Mouse (Mus musculus) c-Kit-positive CD71-positive TER-119-negative erythroid progenitor cells, embryonic 14.5 days (primary cell): ENCODE results near the gene Tmed2.
A peak's percentile ranks its signal among the peaks of the same experiment; 100 is the strongest.
"Not testable (repeated sequence)": the region's sequence is repeated elsewhere in the genome, so short reads cannot be mapped to it uniquely, and the experiment has no call there.

ENCODE experiments used
- DNase-seq: peaks from one replicate; pipeline ENCODE4 v3.0.0-alpha.2; 2013; ENCODE audit warnings: low read depth

Gene Tmed2

GRCm38 (mm10) chr5:124528351-124528750 is 12.1 kb upstream of the Tmed2 start:
- DNase-seq = no peak

GRCm38 (mm10) chr5:124528791-124529190 is 11.7 kb upstream of the Tmed2 start:
- DNase-seq = no peak

GRCm38 (mm10) chr5:124529191-124529651 is 11.3 kb upstream of the Tmed2 start:
- DNase-seq = no peak

- no peak for DNase-seq
Observed at GRCm38 (mm10) chr5:124529697-124530096, 10.8 kb upstream of the Tmed2 start.

GRCm38 (mm10) chr5:124530655-124531582 is 9.6 kb upstream of the Tmed2 start, which contains the start of gene Rilpl1:
Gene Rilpl1, minus strand, starts transcription at chr5:124531391.
- no peak for DNase-seq

DNA sequence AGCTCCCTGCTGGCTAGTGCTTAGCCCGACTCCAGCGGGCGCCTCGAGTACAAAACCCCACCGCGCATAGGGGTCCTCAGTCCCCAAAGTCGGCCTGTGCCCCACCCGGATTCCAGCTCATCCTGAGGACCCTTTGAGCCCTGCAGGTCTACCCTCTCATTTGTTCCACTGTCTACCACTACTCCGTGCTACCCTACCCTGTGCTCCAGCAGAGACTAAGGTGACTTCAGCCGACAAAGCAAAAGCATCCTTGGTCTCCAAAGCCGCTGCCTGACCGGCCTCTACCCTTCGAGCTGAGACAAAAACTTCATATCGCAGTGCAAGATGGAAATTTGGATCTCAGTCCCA is 8.9 kb upstream of the Tmed2 start:
- DNase-seq = no peak

GRCm38 (mm10) chr5:124532451-124532850 is 8.0 kb upstream of the Tmed2 start:
- DNase-seq = no peak

DNA sequence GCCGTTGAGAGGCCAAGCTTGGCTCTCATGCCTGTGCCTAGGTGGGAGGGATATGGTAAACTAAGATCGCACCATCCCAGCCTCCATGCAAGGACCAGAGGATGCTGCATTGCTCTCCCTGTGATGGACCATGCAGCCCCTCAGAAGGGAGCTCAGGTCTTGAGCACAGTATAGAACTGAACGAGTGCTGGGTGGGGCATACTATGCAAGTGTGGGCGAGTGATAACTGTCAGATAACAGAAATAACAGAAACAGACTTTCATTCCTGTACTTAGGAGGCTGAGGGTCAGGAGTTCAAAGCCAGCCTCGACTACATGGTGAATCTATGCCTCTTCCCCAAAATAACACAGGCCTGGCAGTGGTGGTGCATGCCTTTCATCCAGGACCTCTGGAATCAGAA is 5.5 kb upstream of the Tmed2 start:
- no peak for DNase-seq

DNA sequence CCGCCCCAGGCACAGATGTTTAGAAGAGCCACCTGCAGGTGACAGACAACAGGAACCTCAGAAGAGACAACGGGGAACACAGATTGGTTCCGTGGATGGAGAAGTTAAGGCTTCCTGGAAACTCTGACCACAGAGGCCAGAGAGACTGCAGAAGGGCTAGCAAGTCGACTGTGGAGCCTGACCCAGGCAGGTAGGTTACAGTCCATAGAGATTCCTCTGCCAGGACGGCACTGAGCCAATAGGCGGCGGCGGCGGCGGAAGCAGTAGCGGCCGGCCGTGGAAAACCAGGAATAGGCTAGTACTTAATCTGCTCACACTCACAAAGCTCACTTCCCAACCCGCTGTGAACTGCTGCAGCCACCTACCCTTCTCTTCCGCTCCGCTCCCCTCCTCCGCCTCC is 3.7 kb upstream of the Tmed2 start:
- DNase-seq = no peak

DNA sequence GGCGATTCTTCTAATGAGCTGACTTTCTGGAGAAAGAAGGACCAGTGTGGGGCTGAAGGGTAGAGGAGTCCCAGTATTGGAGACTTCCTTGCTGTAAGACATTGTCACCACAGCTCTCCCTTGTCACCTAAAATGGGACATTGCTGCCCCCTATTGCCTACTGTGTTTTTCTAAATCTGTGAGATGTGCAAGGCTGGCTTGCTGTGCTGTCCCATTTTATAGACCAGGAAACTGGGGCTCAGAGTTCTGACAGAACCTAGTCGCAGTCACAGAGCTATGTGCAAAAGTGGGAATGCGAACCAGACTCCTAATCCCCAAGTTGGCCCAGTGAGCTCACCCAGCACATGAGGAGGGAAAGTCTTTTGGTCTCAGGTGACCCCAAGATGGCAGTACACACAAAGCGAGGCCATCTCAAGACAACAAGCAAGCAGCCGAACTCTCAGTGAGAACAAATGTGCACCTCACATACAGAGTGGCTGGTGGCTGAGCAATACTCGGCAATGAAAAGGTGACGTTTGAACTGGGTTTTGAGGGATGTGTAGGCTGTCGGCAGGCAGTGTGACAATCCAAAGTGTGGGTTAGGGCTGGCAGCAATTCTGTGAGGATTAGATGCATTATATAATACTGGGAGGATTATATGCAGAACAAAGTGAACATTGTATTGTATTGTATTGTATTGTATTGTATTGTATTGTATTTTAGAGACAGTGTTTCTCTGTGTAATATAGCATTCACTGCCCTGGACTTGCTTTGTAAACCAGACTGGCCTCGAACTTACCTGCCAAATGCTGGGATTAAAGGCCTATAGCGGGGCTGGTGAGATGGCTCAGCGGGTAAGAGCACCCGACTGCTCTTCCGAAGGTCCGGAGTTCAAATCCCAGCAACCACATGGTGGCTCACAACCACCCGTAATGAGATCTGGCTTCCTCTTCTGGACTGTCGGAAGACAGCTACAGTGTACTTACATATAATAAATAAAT is 1.4 kb upstream of the Tmed2 start:
- DNase-seq = peak; percentile 65

DNA sequence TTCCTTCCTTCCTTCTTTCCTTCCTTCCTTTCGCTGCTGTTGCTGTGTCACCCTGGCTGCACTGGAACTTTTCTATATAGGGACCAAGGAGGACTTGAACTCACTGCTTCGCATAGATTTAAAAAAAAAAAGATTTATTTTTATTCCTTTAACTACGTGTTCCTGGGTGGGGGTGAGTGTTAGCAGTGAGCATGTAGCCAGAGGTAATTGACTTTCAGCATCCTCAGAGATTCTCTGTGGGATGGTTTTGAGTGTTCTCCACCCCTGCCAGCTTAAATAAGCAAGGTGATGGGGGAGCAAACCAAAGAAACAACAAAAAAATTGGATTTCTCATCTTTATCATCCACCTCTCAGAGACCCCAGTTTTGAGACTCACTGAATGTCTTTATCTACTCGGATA is 590 bp upstream of the Tmed2 start:
- DNase-seq = no peak

- no peak for DNase-seq
Observed at GRCm38 (mm10) chr5:124540905-124541601, 558 bp downstream of the Tmed2 start.

DNA sequence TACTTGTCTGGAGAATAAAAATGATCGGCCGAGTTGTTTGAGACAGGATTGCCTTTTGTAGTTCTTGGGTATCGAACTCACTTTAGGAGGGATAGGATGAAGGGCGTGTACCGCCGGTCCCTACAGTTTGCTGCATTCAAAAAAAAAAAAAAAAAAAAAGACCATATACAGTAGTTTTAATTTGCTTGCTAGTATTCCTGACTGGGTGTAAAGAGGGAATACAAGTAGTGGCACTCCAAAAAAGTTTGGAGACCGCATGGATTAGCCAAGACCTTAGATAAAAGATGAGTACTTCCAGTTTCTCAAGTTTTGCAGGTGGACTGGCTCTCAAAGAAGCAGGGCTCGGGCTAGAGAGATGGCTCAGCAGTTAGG is 1.1 kb downstream of the Tmed2 start:
- no peak for DNase-seq

GRCm38 (mm10) chr5:124550737-124551136 is 10.2 kb downstream of the Tmed2 start:
- not testable (repeated sequence) for DNase-seq

DNA sequence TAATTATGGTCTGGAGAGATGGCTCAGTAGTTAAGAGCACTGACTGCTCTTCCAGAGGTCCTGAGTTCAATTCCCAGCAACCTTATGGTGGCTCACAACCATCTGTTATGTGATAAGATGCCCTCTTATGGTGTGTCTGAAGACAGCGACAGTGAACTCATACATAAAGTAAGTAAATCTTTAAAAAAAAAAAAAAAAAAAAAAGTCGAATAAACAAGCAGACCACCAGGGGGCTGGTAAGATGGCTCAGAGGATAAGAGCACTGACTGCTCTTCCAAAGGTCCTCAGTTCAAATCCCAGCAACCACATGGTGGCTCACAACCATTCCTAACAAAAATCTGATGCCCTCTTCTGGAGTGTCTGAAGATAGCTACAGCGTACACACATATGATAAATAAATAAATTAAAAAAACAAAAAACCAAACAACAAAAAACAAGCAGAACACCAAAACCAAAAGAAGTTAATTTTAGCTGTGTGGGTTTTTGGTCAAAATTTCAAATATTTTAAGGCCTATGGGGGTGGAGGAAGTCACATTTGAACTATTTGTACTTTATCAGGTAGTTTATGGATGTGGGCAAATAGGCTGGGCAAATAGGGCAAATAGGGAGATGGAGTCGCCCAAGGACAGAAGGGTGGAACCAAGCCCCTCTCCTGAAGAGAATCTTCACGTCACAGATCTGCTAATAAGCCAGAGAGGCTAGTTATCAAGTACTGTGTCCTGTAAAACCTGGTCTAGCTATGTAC is 11.0 kb downstream of the Tmed2 start:
- not testable (repeated sequence) for DNase-seq

- DNase-seq = no peak
Observed at GRCm38 (mm10) chr5:124552094-124552472, 11.6 kb downstream of the Tmed2 start.

DNA sequence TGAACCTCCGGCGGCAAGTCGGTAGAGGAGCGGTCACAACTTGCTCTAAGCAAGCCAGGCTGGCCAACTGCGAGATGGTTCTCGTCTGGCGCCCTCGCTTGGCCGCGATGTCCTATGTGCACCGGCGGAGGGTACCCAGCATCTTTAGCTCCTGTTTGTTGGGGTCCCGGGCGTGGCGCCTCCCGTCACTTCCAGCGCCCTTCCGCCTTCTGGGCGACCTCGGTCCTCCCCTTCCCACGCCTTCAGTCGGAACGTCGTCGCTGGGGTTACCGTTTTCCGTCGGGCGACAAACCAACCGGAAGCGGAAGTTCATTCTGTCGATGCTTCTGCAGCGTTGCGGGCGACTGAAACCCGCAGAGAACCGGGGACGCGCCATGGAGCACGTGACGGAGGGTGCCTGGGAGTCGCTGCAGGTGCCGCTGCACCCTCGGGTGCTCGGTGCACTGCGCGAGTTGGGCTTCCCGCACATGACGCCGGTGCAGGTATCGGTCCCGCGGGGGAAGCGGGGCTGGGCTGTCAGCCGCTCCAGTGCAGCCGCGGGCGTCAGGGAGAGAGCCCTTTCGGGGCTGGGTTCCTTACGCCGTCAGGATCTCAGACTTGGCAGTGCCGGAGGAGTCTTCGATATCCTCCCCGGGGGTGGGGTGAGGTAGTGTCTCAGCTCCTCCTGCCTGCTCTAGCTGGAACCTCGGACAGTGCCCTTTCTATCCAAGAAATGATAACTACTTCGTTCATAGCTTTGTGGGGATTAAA is 12.2 kb downstream of the Tmed2 start, which contains the start of gene Ddx55:
Gene Ddx55, plus strand, starts transcription at position 307 of the 750 bp plus-strand sequence.
- DNase-seq = peak; percentile 90

GRCm38 (mm10) chr5:124553607-124554006 is 13.1 kb downstream of the Tmed2 start:
- DNase-seq = no peak

- no peak for DNase-seq
Observed at GRCm38 (mm10) chr5:124555145-124555544, 14.7 kb downstream of the Tmed2 start.

DNA sequence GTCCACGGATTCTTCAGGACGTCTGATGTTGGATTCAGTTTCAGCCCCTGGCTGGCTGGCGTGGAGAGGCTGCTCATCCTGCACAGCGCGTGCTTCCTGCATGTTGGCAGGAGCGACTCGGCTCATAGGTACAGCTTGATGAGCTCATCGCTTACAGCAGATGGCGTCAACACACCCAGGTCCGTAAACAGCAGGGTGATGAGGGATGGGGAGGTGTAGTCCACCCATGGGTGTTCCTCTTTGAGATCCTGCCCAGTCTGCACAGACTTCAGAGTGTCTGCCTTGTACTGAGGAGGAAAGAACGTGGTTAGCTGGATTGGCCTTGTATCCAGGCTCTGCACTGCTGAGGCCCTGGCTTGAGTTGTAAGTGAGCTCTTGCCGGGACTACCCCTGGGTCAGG is 30.6 kb downstream of the Tmed2 start:
- DNase-seq = no peak
